Mouse (Mus musculus): ENCODE results near the gene Skiv2l. TPM values are rescaled to one million over a fixed set of nuclear protein-coding genes. Genes with fewer than 3 reads are reported as not detected.
"Not testable (repeated sequence)": the region's sequence is repeated elsewhere in the genome, so short reads cannot be mapped to it uniquely, and the experiment has no call there.

Gene Skiv2l
- total RNA-seq, 2 experiments from 2014 or later = 71.4 to 74.8 TPM

DNA sequence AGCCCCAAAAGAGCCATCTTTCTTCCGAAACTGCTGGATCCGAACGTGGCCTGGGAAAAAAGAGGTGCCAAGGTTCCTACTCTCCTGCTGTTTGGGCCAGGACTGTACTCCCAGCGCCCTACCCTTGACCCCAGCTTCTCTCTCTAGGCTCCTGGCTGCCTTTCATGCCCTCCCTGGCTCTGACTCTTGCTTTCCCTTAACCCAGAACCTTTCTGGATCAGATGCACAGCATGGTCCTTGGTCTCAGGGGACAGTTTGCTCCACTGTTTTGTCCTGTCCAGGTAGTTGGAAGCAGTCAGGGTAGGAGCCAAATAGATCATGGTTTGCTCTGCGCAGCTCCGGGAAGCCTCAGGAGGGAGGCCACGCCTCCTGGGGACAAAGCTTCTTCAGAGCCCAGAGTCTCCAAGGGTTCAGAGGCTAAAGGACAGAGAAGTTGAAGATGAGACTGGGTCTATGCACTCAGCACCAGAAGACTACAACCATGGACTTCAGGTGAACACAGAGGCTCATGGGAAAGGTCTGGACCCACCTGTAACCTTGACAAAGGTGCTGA lies 35.1 kb downstream of the Skiv2l start:
- DNase-seq (ENCODE audit: low spot score in 2 of 2) = no peak

DNA sequence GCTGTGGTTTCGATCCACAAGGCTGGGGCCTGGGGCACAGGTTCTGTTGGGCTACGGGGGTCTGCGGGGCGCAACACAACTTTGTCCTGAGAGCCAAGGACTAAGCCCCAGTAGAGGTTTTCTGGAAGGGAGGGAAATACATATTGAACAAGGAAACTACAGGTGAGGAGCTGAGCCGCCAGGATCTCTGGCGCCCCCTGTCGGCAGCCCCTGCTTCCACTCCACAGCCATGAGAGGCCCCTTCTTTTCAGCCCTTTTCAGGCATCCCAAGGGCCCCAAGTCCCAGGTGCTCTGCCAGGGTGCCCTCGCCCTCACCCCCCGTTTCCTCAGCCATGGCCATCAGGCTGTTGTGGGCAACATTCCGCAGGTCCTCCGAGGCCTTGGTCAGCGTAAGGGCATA lies 36.3 kb downstream of the Skiv2l start:
- peak; percentile 40 to 52 for DNase-seq (ENCODE audit: low spot score in 2 of 2)

DNA sequence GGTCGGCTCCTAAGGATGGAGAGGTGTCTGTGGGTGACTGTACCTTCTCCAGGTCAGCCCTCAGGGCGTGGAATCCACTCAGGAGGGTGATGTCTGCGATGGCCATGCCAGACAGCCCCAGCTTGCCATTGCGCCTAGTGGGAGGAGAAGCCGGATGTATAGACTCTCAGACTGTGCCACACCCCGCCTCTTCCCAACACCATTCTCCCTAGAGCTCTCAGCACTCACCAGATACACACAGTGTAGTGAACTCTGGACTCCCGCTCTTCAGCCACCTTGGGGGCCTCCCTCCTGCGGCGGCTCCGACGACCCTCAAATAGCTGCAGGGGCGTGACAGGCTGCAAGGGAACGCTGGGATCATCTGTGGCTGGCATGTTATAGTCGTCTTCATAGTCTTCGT lies 38.7 kb downstream of the Skiv2l start:
- no peak for DNase-seq (ENCODE audit: low spot score in 2 of 2)

DNA sequence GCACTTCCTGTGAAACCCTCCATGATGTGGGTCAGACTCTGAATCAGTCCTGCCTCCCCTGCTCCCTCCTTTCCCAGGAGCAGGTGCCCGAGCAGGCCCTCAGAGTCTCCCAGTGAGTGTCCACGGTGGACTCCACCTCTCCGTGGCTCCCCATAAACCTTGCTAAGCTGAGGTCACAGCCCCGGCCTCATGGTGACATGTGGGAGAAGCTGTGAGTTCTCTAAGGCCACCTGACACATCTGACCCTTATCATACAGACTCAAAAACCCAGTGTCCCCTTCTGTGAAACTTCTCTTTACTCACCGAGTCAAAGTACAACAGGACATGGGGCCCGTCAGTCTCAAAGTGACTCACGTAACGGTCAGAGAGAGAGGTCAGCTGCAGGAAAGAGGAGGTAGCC lies 39.2 kb downstream of the Skiv2l start:
- DNase-seq (ENCODE audit: low spot score in 2 of 2) = not testable (repeated sequence)

DNA sequence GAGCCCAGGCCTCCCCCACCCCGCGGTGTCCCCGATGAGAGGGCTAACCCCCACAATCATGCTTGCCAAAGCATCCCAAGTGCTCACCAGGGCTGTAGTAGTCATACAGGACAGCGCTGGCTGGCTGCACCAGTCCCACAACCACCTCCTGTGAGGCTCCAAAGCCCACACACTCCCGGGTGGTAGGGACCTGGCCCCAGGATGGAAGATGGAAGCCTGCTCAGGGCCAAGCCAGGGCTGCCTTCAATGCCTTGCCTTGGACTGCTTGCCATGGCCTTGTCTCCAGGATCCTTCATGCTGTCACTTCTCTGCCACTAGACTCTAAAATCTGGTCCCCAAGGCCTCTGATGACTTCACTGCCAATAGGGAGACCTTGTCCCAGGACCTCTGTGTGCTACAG lies 39.6 kb downstream of the Skiv2l start:
- DNase-seq (ENCODE audit: low spot score in 2 of 2) = not testable (repeated sequence)

DNA sequence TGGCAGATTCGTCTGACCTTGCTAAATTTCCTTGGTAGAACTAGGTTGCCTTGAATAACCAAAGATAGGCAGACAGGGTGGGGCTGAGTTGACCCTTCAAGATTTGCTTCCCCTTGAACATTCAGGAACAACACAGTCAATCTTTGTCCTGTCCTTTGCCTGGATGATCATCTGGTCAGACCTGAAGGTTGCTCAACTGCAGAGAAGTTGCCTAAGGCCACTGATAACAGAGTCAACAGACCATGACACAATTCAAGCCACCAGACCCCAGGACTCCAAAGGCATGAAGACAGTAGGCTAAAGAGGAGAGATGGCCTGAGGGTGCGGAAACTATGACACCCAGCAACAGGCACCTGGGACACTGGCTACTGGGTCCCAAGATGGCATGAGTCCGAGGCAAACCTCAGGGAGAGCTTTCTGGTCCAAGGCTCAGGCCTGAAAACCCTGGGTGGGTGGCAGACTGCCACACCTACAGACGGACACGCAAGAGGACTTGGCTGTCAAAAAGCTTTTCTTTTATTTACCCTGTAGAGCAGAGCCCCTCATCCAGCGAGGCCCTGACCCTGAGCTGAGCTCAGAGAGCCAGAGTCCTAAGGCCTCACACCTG lies 41.3 kb downstream of the Skiv2l start:
- DNase-seq (ENCODE audit: low spot score in 2 of 2) = no peak

DNA sequence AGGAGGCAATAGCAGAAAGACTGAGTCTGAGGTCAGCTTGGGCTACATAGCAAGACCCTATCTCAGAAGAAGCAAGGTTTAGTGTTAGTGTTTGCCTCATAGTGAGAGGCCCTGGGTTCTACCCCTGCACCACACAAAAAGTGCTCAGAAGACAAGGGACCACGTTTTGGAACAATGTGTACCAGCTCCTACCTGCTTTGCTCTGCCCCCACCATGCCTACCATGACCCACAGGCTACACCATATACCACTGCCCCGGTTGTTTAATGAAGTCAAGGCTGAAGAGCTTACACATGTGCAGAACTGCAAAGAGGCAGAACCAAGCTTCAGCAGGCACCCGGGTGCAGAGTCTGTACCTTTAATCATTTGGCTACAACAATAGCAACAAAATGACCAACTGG lies 42.8 kb downstream of the Skiv2l start:
- DNase-seq (ENCODE audit: low spot score in 2 of 2) = no peak

DNA sequence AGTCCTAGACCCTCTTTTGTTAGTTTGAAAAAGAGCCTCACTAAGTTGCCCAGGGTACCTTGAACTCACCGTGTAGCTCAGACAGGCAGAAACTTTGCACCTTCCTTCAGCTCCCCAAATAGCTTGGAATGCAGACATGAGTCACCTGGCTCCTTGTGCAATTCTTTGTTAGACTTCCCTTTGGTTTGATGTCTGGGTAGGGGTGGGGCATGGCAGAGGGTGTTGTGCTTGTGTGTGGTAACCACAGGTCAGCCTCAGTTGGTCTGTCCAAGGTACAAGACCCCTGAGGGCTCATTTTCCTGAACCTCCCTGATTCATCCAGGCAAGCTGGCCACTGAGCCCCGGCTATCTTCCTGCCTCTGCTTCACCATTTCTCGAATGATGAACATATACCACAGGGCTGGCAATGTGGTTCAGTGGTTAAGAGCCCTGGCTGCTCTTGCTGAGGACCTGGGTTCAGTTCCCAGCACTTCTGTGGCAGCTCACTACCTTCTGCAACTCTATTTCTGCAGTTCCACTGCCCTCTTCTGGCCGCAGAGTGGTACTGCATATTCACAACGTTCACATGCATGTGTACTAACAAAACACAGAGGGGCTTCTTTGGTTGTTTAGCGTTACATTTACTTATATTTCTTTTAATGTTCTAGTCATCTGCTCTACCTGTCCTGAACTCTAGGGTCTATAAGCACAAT lies 45.0 kb downstream of the Skiv2l start:
- no peak for DNase-seq (ENCODE audit: low spot score in 2 of 2)

DNA sequence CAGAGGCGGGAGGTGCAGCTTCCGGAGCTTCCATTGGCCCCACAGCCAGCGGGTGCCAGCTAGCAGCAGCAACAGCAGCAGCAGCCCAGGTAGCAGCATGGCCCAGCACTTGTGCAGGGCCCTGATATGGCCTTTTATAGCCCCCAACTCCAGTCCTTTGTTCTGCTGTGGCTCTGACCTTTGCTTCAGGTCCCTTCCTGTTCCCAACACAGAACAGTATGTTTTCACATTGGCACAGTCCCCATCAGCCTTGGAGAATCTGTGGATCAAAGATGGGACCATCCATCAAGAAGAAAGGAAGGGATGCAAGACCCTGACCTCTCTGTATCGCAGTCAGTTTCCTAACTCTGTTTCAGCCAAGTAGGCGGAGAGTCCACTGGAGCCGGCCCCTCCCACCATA lies 45.7 kb downstream of the Skiv2l start, which contains the start of gene Cyp21a1:
Gene Cyp21a1, minus strand, starts transcription at position 261 of the 400 bp plus-strand sequence.
- DNase-seq (ENCODE audit: low spot score in 2 of 2) = not testable (repeated sequence)

DNA sequence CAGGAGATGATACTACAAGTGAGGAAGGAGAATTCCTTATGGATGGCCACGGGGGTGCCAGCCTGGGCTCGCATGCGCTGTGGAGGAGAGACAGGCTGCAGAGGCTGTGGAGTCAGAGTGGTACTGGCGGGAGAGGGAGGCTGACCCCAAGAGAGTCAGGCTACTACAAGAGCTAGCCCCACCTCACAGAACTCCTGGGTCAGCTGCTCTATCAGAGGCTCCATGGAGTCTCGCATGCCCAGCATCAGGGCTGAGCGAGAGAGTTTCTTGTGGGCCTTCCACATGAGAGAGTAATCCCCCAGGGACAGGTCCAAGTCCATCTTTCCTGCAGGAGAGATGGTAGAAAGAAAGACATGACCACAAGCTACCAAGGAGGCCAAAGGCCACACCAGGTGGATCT lies 46.6 kb downstream of the Skiv2l start:
- not testable (repeated sequence) for DNase-seq (ENCODE audit: low spot score in 2 of 2)

DNA sequence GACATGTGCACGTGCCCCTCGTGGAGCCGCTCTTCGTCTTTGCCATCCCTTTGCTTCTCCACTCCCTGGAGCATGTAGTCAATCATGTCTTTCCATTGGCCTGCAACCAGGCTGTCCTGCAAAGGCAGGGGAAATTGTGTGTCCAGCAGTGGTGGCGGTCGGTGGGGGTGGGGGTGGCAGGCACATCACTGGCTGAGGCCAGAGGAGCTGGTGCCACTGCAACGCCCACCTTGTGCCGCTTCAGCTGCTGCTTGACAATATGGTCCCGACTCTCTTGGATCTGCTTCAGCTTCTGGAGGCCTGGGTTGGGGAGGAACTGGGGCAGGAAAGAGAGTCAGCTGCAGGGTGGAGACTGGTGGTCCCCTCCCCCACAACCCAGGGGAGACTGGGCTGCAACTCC lies 47.3 kb downstream of the Skiv2l start:
- not testable (repeated sequence) for DNase-seq (ENCODE audit: low spot score in 2 of 2)

DNA sequence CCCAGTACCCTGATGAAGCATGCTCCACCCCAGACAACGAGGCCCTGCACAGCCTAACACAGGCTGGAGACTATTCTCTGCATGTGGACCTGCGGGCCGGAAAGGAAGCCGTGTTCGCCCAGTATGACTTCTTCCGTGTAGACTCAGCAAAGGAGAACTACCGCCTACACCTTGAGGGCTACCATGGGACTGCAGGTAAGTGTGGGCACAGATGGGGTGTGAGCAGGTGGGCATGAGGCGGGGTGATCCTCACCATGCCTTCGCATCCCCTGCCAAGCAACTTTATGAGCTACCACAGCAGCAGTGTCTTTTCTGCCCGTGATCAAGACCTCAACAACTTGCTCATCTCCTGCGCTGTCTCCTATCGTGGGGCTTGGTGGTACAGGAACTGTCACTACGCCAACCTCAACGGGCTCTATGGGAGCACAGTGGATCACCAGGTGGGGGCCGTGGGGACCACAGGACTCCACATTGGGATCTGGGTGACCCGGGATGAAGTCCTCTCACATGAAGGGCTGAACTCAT lies 49.2 kb downstream of the Skiv2l start:
- not testable (repeated sequence) for DNase-seq (ENCODE audit: low spot score in 2 of 2)

DNA sequence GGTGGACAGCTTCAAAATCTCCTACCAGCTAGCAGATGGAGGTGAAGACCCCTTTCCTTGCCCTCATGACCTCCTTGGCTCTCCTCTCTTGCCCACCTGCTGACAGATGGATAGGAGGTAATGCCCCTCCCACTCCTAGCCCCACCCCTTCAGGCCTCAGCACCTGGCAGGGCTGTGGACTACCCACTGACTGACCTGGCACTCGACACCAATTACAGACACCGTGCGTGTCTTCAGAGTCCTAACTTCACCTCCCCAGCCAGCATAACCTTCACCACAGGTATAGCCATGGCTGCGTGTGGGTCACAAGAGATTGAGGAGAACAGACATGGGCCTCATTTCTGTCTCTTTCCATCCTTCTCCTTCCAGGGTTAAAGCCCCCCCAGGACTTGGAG lies 50.5 kb downstream of the Skiv2l start:
- DNase-seq (ENCODE audit: low spot score in 2 of 2) = no peak

DNA sequence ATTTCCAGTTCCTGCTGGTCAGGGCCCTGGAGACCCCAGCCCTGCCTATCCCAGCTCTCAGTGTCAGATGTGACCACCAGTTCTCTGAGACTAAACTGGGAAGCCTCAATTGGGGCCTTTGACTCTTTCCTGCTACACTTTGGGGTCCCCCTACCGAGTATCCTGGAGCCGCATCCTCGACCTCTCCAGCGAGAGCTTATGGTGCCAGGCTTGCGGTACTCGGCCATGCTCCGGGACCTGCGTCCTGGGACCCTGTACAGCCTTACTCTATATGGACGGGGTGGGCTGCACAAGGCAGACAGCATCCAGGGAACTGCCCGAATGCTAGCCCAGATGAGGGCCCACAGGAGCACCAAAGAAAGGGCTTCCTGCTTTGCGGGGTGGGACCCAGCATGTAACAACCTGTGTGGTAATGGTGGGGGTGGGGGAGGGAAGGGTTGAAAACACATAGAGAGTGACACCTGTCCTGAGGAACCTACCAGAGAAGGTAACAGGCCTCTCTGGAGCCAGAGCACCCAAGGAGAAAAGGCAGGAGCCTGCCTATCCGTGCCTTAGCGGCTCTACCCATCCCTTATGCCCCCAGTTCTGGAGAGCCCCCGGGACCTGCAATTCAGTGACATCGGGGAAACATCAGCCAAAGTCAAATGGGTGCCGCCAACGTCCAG lies 51.0 kb downstream of the Skiv2l start:
- no peak for DNase-seq (ENCODE audit: low spot score in 2 of 2)

DNA sequence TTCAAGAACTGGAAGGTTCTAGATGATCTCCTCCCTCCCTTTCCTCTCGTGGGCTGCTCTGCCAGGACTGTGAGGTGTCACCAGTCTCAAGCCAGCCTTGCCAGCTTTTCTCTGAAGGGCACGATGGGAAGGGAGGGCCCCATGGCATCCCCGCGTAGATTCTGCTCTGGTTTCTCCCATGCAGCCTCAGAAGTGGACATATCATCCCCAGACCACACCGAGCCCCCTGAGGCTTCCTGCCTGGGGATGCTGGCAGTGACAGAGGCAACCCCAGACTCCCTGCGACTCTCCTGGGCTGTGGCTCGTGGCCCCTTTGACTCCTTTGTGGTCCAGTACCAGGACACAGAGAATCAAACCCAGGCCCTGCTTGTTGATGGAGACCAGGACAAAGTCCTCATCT lies 51.9 kb downstream of the Skiv2l start:
- not testable (repeated sequence) for DNase-seq (ENCODE audit: low spot score in 2 of 2)

DNA sequence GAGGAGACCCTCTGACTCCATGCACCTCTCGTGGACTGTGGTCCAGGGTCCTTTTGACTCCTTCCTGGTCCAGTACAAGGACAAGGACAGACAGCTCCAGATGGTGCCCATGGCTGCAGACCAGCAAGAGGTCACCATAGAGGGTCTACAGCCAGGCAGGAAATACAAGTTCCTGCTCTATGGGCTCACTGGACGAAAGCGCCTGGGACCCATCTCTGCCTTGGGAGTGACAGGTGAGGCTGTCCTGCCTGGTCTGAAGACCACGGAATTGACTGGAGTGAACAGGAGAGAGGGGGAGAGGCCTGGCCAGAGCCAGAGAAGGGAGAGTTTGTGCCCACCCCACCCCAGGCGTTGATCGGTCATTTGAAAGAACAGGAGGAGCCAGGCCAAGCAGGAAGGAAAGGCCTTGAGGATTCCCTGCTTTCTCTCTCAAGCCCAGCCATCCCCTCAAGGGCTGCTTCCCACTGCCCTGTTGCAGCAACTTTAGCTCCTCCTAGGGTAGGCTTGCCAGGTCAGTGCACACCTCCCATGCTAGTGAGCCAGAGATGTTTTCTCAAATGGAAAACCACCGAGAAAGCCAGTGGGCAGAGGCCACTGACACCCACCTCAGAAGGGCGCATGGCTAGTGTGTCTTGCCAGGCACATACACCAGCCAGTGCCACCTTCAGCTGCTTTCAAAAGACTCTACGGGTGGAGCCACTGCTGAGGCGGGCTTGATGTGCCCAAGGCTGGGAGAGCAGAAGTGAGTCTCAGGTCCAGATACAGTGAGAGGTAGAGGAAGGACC lies 52.6 kb downstream of the Skiv2l start:
- DNase-seq (ENCODE audit: low spot score in 2 of 2) = not testable (repeated sequence)

DNA sequence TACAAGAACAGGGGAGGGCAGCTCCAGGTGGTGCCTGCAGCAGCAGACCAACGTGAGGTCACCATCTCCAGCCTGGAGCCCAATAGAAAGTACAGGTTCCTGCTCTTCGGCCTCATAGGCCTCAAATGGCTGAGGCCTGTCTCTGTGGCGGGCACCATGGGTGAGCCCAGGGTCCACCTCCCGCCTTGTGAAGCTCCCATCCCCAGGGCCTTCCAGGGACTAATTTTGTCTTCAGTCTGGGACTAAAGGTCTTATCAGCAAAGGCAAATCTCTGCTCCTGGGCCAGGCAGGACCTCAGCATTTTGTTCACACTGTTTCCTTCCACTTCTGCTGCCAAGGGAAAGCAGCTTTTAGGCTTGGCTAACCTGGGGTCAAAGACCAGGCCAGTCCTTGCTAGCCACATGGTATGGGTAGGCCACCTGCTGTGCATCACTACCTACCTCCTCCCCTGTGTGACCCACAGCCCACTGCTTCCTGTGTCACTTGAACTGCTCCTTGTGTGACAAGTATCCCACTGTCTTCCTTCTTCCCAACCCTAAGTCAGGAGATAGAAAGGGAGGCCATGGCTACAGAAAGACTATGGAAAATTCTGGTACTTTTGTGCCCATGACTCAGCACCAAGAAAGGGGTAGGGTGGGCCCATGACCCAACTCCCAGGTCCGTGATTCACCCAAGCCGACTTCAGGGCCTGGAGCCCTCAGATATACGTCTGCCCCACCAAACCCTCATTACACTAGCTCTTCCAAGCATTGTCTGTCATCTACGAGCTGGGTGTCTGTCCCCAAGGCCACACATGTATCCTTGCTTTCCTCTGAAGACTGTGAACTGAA lies 53.5 kb downstream of the Skiv2l start:
- no peak for DNase-seq (ENCODE audit: low spot score in 2 of 2)

DNA sequence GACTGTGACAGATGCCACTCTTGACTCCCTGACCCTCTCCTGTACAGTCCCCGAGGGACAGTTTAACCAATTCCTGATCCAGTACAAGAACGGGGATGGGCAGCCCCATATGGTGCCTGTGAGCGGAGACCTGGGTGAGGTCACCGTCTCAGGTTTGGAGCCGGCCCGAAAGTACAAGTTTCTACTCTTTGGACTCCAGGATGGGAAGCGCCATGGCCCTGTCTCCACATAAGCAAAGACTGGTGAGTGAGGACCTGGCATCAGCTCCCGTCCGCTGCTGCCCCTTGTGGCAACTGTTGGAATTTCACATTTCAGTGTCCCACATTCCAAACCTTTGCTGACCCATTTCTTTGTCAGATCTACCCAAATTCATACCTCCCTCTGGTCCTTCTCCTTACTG lies 54.4 kb downstream of the Skiv2l start:
- peak; percentile 54 to 58 for DNase-seq (ENCODE audit: low spot score in 2 of 2)

DNA sequence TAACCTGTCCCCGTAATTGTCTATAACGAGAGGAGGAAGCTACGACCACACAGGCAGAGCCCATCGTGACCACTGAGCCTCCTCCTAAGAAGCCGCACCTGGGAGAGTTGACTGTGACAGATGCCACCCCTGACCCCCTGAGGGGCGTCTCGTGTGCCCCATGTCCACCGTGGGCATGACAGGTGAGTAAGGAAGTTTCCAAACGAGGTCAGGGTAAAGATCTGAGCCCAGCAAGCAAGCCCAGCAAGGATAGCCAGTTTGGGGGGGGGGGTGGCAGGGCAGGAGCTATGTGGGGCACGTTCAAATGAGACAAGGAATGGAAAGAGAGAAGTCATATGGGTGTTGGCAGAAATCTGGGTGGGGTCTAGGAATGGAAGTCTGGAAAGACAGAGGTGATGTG lies 55.0 kb downstream of the Skiv2l start:
- no peak for DNase-seq (ENCODE audit: low spot score in 2 of 2)

Measured in layer of hippocampus, postnatal 10 days (tissue).